Mouse (Mus musculus) heart, postnatal 0 days (tissue): ENCODE data around the gene Trpm5.

Experiments
- CTCF ChIP-seq: IDR thresholded peaks from 2 replicates; pipeline ENCODE4 v1.5.1; 2016; ENCODE audit warnings: antibody characterized with exemption, control low read depth, low read depth
- EP300 ChIP-seq: IDR thresholded peaks from 2 replicates; pipeline ENCODE4 v1.6.1; 2016; ENCODE audit warnings: antibody characterized with exemption, low read depth

- TF ChIP-seq CTCF (no peak), EP300 (no peak)
Measured at GRCm38 (mm10) chr7:143070506-143071070, 23.9 kb downstream of the Trpm5 start.
